Mouse (Mus musculus) hindbrain, embryonic 12.5 days (tissue): ENCODE measurements around the gene Pdxp. TPM values are rescaled to one million over a fixed set of nuclear protein-coding genes. Genes with fewer than 3 reads are reported as not detected.

Experiments used
- ATAC-seq: fragments of 200-750 bp; cut with Nextera tagmentation; 2 replicates; pipeline ENCODE4 v1.8.0; 2017; ENCODE audit warnings: moderate TSS enrichment; ENCODE audit not compliant: low FRiP score
- H3K27ac ChIP-seq: fragments of 300-500 bp; sonication (generic); 2 replicates; pipeline ENCODE4 v1.5.1; 2016; ENCODE audit warnings: mild to moderate bottlenecking
- H3K27me3 ChIP-seq: fragments of 300-500 bp; sonication (generic); 2 replicates; pipeline ENCODE4 v1.6.1; 2016; ENCODE audit warnings: mild to moderate bottlenecking
- H3K36me3 ChIP-seq: fragments of 300-500 bp; sonication (generic); 2 replicates; pipeline ENCODE4 v1.6.1; 2016; ENCODE audit warnings: mild to moderate bottlenecking
- H3K4me1 ChIP-seq: fragments of 300-500 bp; sonication (generic); 2 replicates; pipeline ENCODE4 v1.6.1; 2016
- H3K4me2 ChIP-seq: fragments of 300-500 bp; sonication (generic); replicated peaks from 2 replicates; pipeline ENCODE4 v1.6.1; 2016; ENCODE audit warnings: mild to moderate bottlenecking
- H3K4me3 ChIP-seq: fragments of 300-500 bp; sonication (generic); 2 replicates; pipeline ENCODE4 v1.5.1; 2016; ENCODE audit warnings: mild to moderate bottlenecking
- H3K9ac ChIP-seq: fragments of 300-500 bp; sonication (generic); 2 replicates; pipeline ENCODE4 v1.6.1; 2016; ENCODE audit warnings: mild to moderate bottlenecking, moderate library complexity
- H3K9me3 ChIP-seq: fragments of 300-500 bp; sonication (generic); replicated peaks from 2 replicates; pipeline ENCODE4 v1.6.1; 2016; ENCODE audit warnings: mild to moderate bottlenecking
- WGBS: fragments of 180-500 bp; shearing (Covaris S2); methylation state at CpG from one replicate; pipeline ENCODE4 v1.1.7; 2016; 5-methylcytosine and 5-hydroxymethylcytosine counted together
- microRNA-seq: library from miRNA; unstranded; fragments of <30 nt; microRNA quantifications from one replicate; pipeline ENCODE4, GENCODE M21; 2017
- polyA plus RNA-seq: library from polyadenylated mRNA; unstranded; fragments of >200 nt; fragmentation: Nextera tagmentation; extraction: Ambion mirVana; gene quantifications from 2 replicates; pipeline ENCODE4 v1.2.1, GENCODE M21; 2016

Pdxp gene
- polyA plus RNA-seq, 1 experiment from 2014 or later, result 49.0 TPM

DNA sequence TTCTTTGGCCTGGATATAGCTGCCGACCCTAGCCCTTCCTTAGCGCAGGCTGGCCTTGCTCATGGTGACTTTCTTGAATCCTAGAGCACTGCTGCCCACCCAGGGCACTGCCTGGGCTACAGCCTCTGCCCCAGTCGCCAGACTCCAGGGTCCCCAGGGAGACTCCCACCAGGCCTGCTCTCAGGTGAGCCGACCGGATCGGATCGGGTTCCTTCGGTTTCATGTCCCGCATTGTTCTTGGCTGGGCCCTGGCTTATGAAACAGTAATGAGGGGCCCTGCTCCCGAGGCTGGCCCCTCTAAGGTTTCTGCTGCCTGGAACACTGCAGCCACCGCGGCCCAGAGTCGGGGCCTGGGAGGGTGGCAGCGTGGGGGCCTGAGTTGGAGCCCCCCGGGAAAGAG, 43.3 kb downstream of the Pdxp start:
- no peaks in the 10 kb centered on the region for H3K27me3 ChIP-seq
- H3K9ac ChIP-seq, result 0 out of 2 replicates have a peak overlapping the region, but pooled peaks have one; percentile 41
- ATAC-seq, result no peak
- peaks cover 3% of the 10 kb centered on the region; the same call in 1 of the 2 replicates for H3K4me1 ChIP-seq
- no peak overlapping the region for H3K4me3 ChIP-seq
- H3K9me3 ChIP-seq, result no peaks in the 10 kb centered on the region
- no peak overlapping the region for H3K4me2 ChIP-seq
- peaks cover 66% of the 10 kb centered on the region for H3K36me3 ChIP-seq
- WGBS, result 68% methylated on average over 15 of the region's 15 CpGs
- 0 out of 2 replicates have a peak overlapping the region, but pooled peaks have one; percentile 2 for H3K27ac ChIP-seq

DNA sequence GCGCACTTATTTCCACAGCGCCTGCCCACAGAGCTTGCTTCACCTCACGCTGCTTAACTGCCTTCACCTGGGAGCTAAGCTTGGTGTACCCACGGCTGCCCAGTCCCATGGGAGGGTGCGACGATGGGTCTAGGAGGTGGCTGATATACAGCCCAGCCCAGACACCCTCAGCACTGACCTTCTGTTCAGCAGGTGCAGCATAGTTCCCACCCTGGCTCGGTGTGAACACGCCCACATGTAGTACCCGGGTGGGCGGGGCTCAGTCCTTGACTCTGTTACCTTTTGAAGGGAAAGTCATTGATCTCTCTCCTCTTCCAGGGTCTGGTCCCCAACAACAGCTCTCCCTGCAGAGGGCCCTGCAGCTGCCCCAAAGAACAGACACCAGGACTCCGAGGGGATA, 45.8 kb downstream of the Pdxp start:
- Histone ChIP-seq H3K27ac (no peak overlapping the region), H3K9me3 (no peaks in the 10 kb centered on the region), H3K9ac (no peak overlapping the region), H3K4me1 (peaks cover 3% of the 10 kb centered on the region; the same call in 1 of the 2 replicates), H3K4me3 (no peak overlapping the region), H3K27me3 (no peaks in the 10 kb centered on the region), H3K4me2 (no peak overlapping the region), H3K36me3 (peaks cover 51% of the 10 kb centered on the region)
- no peak for ATAC-seq
- 91% methylated on average over 11 of the region's 11 CpGs for WGBS

DNA sequence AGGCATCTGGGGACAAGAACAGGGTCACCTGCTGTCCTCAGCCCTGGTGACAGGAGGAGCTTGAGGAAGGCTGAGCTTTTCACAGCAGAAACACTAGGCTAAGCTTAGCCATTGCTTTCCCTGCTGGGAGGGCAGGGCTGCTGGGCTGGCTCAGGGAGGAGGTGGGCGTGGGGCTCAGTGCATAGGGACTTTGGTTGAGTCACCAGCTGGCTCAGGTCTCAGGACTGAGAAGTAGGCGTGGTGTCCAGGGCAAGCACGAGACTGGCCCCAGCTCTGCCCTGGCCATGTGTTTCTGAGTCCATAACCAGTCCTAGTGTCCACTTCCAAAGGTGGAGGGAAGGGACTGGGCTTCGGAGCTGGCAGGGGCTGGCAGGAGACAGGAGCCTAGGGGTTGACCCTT, 46.4 kb downstream of the Pdxp start:
- peaks cover 48% of the 10 kb centered on the region for H3K36me3 ChIP-seq
- 78% methylated on average over 4 of the region's 4 CpGs for WGBS
- H3K4me3 ChIP-seq, result no peak overlapping the region

DNA sequence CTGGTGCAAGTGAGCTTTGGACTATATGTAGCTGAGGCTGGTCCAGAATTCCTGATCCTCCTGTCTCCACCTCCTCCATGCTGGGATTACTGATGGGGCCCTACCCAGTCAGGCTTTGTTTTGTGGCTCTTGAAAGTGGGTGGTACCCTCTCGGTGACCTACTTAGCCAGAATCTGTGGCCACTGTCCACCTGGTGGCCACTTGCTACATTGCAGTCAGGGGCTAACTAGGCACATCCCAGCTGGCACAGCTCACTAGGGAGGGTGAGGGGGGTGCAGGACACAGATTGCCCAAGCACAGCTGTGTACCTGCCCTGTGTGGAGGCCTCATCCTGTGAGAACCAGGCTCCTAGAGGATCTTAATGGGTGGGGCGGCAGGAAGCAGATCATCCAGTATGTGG, 49.2 kb downstream of the Pdxp start:
- ATAC-seq, result peak; percentile 43
- no peak overlapping the region for H3K27ac ChIP-seq
- no peaks in the 10 kb centered on the region for H3K27me3 ChIP-seq
- no peak overlapping the region for H3K4me2 ChIP-seq
- no peak overlapping the region for H3K9ac ChIP-seq
- no peak overlapping the region for H3K4me3 ChIP-seq
- H3K36me3 ChIP-seq, result peaks cover 52% of the 10 kb centered on the region
- H3K4me1 ChIP-seq, result no peaks in the 10 kb centered on the region
- no peaks in the 10 kb centered on the region for H3K9me3 ChIP-seq
- WGBS, result 33% methylated on average over 2 of the region's 2 CpGs

More for the DNA sequence above, 46.4 kb downstream of the Pdxp start:
- Histone ChIP-seq H3K9ac (no peak overlapping the region), H3K4me1 (peaks cover 3% of the 10 kb centered on the region; the same call in 1 of the 2 replicates), H3K27me3 (no peaks in the 10 kb centered on the region), H3K9me3 (no peaks in the 10 kb centered on the region), H3K27ac (no peak overlapping the region), H3K4me2 (no peak overlapping the region)
- no peak for ATAC-seq

Small RNA genes within 50 kb of the gene (microRNA-seq; reads per million reads assigned to microRNA genes)
- gene Mir6955, result not detected

Other genes with a start within 250 kb of the Pdxp start
- 2.4 and 2.5 TPM in 2 replicates for gene Elfn2, start 195.1 kb upstream of the Pdxp start, polyA plus RNA-seq
- 51.7 and 58.0 TPM in 2 replicates for gene Mfng, start 140.4 kb upstream of the Pdxp start, polyA plus RNA-seq
- gene Card10, start 110.9 kb upstream of the Pdxp start, polyA plus RNA-seq, result 2.7 and 2.9 TPM in 2 replicates
- 15.1 and 15.6 TPM in 2 replicates for gene Cdc42ep1, start 71.3 kb upstream of the Pdxp start, polyA plus RNA-seq
- gene Lgals2, start 58.4 kb upstream of the Pdxp start, polyA plus RNA-seq, result not detected in 2 replicates
- 54.3 and 58.7 TPM in 2 replicates for gene Gga1, start 36.7 kb upstream of the Pdxp start, polyA plus RNA-seq
- 0.22 and 0.61 TPM in 2 replicates for gene Gm49510, start 14.3 kb upstream of the Pdxp start, polyA plus RNA-seq
- 15.5 and 17.4 TPM in 2 replicates for gene Sh3bp1, start 14.2 kb upstream of the Pdxp start, polyA plus RNA-seq
- gene Lgals1, start 12.8 kb downstream of the Pdxp start, polyA plus RNA-seq, result 569 and 595 TPM in 2 replicates
- gene Nol12, start 21.0 kb downstream of the Pdxp start, polyA plus RNA-seq, result 53.8 and 60.0 TPM in 2 replicates
- 44.7 and 52.4 TPM in 2 replicates for gene Triobp, start 33.8 kb downstream of the Pdxp start, polyA plus RNA-seq
- gene H1f0, start 114.5 kb downstream of the Pdxp start, polyA plus RNA-seq, result 456 and 488 TPM in 2 replicates
- not detected in 2 replicates for gene Galr3, start 128.0 kb downstream of the Pdxp start, polyA plus RNA-seq
- 56.8 and 60.3 TPM in 2 replicates for gene Ankrd54, start 149.0 kb downstream of the Pdxp start, polyA plus RNA-seq
- 190 and 196 TPM in 2 replicates for gene Eif3l, start 161.3 kb downstream of the Pdxp start, polyA plus RNA-seq
- 12.4 and 16.3 TPM in 2 replicates for gene Micall1, start 195.0 kb downstream of the Pdxp start, polyA plus RNA-seq
- gene Polr2f, start 227.1 kb downstream of the Pdxp start, polyA plus RNA-seq, result 298 and 337 TPM in 2 replicates
- gene 1700088E04Rik, start 227.3 kb downstream of the Pdxp start, polyA plus RNA-seq, result 13.4 and 15.8 TPM in 2 replicates